Comparison of ENCODE assay signal across 8 mouse cellular contexts in genomic region chr9:54501453-54502110, GRCm38 (mm10). TPM values are rescaled to one million over a fixed set of nuclear protein-coding genes. Genes with fewer than 3 reads are reported as not detected.
DNase-seq lines count a peak whose midpoint lies in the region; ATAC-seq and TF ChIP-seq lines count a peak whose summit lies in the region.

TSS of gene Dmxl2 (minus strand) at chr9:54501626.

- H3K4me1 ChIP-seq in cerebellum, adult 2 months (ENCODE audit: control insufficient read depth, insufficient read depth, low read length), result peaks cover 5% of the 10 kb centered on the region
- no peaks in the 10 kb centered on the region for H3K4me1 ChIP-seq in hindbrain, embryonic 11.5 days (replicated peaks; ENCODE audit: control insufficient read depth, insufficient read depth, low read length)

- H3K4me2 ChIP-seq in hindbrain, embryonic 11.5 days (replicated peaks; ENCODE audit: low read depth, low read length), result peak within 1 kb of the TSS; percentile 55

- H3K9ac ChIP-seq in hindbrain, embryonic 11.5 days (ENCODE audit: low read depth, low read length), result peak within 1 kb of the TSS; percentile 86

- no peaks in the 10 kb centered on the region for H3K27me3 ChIP-seq in cerebellum, adult 2 months (ENCODE audit: control insufficient read depth, insufficient read depth, low read length)
- 0 out of 2 replicates have a peak, but pooled peaks cover 3% of the 10 kb centered on the region for H3K27me3 ChIP-seq in hindbrain, embryonic 11.5 days (ENCODE audit: control insufficient read depth, insufficient read depth, low read length)

- TF ChIP-seq POLR2A in cerebellum, adult 2 months (IDR thresholded peaks at IDR 0.05; ENCODE audit: borderline replicate concordance, insufficient read depth, low read length), result peak; percentile 71

- no peak for TF ChIP-seq CTCF in cerebellum, adult 2 months (IDR thresholded peaks at IDR 0.05; ENCODE audit: borderline replicate concordance, insufficient read depth, low read depth, low read length)

- under 1% methylated on average over 98 of the region's 99 CpGs for WGBS in cerebellum, adult 2 months
- WGBS in hindbrain, embryonic 11.5 days, result 2% methylated on average over 64 of the region's 99 CpGs

- ATAC-seq in hindbrain, embryonic 11.5 days (ENCODE audit: low FRiP score), result peak; percentile 96

- peak within 1 kb of the TSS; percentile 90 for H3K27ac ChIP-seq in cerebellum, adult 2 months (ENCODE audit: insufficient read depth, low read length)
- H3K27ac ChIP-seq in hindbrain, embryonic 11.5 days (ENCODE audit: low read depth, low read length), result peak within 1 kb of the TSS; percentile 51

- DNase-seq in MN1 (ENCODE audit: low spot score), result peak; percentile 99
- peak; percentile 90 to 91 for DNase-seq in cerebellum, adult 2 months
- peak; percentile 77 to 83 for DNase-seq in frontal cortex, adult 2 months (ENCODE audit: extremely low spot score in 1 of 2, low spot score in 1 of 2)
- DNase-seq in hindbrain, embryonic 11.5 days (ENCODE audit: low spot score), result peak; percentile 96
- peak; percentile 87 to 90 for DNase-seq in layer of hippocampus, postnatal 14 days (ENCODE audit: low spot score in 2 of 2)
- peak; percentile 94 for DNase-seq in lung, postnatal 10 days
- DNase-seq in ovary, postnatal 14 days (ENCODE audit: low spot score), result peak; percentile 73
- peak; percentile 23 for DNase-seq in thymus, postnatal 25 days

- peak within 1 kb of the TSS; percentile 72 for H3K4me3 ChIP-seq in cerebellum, adult 2 months (replicated peaks; ENCODE audit: insufficient read depth, low read depth, low read length)
- H3K4me3 ChIP-seq in hindbrain, embryonic 11.5 days (ENCODE audit: low read depth, low read length), result peak within 1 kb of the TSS; percentile 71

- H3K9me3 ChIP-seq in hindbrain, embryonic 11.5 days (ENCODE audit: control insufficient read depth, low read length), result no peaks in the 10 kb centered on the region

- H3K36me3 ChIP-seq in hindbrain, embryonic 11.5 days (ENCODE audit: control insufficient read depth, insufficient read depth, low read length), result no peaks in the 10 kb centered on the region

RNA-seq across cellular contexts. Expression of gene Dmxl2, which starts in this region (rescaled TPM):
- 97.9 and 98.9 TPM in 2 replicates for polyA plus RNA-seq in cerebellum, adult 2 months (2012; rRNA removed)
- 87.6 and 92.6 TPM in 2 replicates for polyA plus RNA-seq in frontal cortex, adult 2 months (2012; rRNA removed)
- polyA plus RNA-seq in hindbrain, embryonic 11.5 days (2014; fragmentation: Nextera tagmentation; extraction: Ambion mirVana), result 19.4 and 25.8 TPM in 2 replicates
- 100 to 1,000 TPM; 225 to 231 TPM for total RNA-seq in layer of hippocampus, postnatal 14 days (2021)

Comparison
In these comparisons a context has a peak if more than half of its experiments do, and no peak if none do; other contexts are left out.
1. Peak in every context shown above with its lines: DNase-seq, ATAC-seq, H3K4me3 ChIP-seq and H3K27ac ChIP-seq.
2. DNase-seq: peak in every context shown above with its lines; median percentile 99 in MN1; 96 in hindbrain, embryonic 11.5 days; 94 in lung, postnatal 10 days; 90 in cerebellum, adult 2 months; 88 in layer of hippocampus, postnatal 14 days; 80 in frontal cortex, adult 2 months; 73 in ovary, postnatal 14 days; 23 in thymus, postnatal 25 days.